Mouse (Mus musculus) yolk sac, embryonic 10.5 days (tissue): ENCODE data around the gene Olfr735.

Experiments used
- DNase-seq: peaks from one replicate; pipeline ENCODE4 v3.0.0-alpha.2; 2017; ENCODE audit warnings: low spot score

Gene Olfr735

DNA sequence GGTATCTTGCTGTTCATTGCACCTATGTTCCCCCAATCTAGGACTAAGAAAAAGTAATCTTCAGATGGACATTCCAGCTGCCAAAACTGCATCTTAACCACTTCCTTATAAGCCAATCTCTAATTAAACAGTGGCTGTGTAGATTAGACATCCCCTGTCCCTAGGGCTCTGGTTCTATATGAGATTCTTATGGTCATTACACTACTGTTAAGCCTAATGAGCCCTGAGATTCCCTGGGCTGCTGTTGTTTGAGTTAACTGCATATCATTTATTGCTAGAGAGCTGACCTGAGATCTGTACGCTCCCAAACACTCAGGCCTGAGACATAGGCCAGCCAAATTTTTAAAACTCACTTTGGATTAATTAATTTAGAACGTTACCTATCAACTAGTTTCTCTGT, at the start of gene Olfr735:
Olfr735 (minus strand) TSS at position 77 of the 400 bp plus-strand sequence.
- DNase-seq, result no peak

DNA sequence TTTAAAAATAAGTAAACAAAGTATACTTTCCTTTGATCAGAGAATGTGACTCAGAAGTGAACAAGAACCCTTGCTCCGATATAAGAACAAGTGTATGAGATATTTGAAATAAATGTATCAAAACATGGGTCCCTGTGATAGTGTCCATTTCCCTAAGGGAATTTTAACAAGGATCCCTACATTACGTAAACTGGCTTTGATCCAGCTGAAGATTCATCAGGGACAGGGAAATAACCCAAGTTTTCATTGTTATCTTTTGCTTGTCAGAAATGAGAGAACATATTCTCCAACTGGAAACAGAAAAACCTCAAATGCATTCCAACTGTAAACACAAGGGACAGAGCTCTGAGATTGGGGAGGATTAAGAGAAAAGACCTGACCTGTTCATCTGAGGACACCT, 32.2 kb upstream of the Olfr735 start, which contains the start of gene Olfr736:
Olfr736 (plus strand) TSS at position 301 of the 400 bp plus-strand sequence.
- DNase-seq, result no peak

DNA sequence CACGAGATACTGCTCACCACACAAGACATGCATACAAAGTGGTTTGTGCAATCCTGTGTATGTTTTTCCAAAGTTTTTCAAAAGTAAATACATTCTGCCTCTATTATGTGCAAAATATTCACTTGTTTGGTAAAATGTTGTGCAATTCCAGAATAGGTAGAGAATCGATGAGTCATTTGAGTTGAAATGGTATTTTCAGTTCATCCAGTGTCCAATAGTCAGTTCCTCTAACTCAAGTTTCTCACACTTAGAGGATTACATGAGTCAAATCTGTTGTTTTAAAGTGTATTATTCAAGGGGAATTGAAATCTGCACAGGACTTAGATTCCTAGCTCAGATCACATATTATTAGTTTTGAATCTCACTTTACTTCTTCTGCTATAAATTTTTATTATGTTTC, 14.9 kb upstream of the Olfr735 start:
- no peak for DNase-seq

DNA sequence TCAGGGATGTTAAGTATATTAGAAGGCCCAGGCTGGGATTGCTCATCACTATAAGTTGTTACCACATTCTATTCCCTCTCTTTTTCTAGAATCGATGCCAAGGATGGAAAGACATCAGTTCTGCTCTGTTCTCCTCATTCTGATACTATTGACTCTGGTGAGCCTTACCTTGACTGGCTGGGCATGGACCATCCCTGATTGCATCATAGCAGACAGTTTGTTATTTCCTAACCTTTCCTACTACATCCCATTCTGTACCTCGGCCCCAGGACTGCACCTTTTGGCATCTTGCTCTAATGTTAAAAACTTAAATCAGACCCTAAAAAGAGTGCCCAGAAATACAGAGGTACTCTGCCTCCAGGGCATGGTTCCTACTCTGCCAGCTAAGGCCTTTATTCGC, 11.8 kb upstream of the Olfr735 start:
- no peak for DNase-seq

DNA sequence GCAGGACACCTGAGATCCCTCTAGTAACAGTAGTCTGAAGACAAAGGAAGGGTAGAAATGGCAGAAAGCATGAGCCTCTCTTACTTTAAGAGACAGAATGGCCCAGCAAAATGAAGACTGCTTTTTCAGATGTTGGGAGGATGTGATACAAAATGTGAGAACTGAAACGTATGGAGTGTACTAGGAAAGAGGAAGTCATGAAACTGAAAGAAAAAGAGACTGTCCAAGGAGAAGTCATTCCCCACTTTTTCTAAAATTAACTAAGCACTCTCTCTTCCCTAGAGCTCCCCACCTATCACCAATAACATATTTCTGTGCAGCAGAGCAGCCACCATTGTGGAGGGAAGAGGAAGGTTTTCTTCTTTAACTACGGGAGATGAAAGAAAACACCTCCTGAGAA, 8.9 kb upstream of the Olfr735 start, which contains the start of gene Tlr11:
Tlr11 (plus strand) TSS at position 322 of the 400 bp plus-strand sequence.
- DNase-seq, result no peak

DNA sequence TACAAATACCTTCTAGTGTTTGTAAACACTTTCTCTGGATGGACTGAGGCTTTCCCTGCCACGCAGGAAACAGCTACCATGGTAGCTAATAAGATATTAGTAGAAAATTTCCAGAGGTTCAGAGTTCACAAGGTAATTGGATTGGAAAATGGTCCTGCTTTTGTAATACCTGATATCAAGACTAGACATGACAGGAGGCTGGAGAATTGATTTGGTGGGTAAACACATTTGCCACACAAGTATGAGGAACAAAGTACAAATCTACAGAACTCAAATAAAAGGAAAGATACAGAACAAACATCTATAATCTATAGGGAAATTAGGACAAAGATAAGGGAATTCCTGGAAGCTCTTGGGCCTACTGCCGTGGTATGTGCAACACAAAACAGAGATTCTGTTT, 8.1 kb upstream of the Olfr735 start:
- DNase-seq, result no peak

DNA sequence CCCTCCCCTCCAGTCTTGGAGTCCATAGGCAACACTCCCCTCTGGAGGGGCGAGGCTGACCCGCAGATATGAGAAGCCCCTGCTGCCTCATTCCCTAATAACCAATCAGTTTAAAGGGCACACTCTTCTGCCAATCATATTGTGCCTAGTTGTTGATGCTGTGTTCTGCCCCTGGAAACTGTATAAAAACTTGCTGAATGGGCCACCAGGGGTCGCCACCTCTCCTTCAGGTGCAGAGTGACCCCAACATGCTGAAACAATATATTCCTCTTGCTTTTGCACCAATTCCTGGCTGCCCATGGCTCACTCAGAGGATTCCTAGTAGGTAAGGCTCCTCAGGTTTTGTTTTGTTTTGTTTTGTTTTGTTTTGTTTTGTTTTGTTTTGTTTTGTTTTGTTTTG, 3.8 kb upstream of the Olfr735 start:
- no peak for DNase-seq

DNA sequence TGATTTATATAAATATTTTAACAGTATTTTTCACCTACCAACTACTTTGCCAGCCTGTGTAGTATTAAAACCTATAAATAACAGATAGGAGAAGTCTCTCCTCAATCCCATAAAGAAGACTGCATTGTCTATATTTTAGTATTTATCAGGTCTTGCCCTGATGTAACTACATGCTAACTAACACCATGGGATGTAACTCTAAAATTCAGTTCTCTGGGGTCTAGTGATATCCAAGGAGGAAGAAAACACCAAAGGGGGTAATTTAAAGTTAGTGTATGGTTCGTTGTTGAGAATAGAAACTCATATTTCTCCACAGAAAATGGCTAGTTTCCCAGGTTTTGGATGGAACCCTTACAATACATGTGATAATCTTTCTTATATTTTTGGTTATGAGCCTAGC, 22.0 kb downstream of the Olfr735 start, which contains the start of gene Olfr734:
Olfr734 (minus strand) TSS at position 101 of the 400 bp plus-strand sequence.
- DNase-seq, result no peak

DNA sequence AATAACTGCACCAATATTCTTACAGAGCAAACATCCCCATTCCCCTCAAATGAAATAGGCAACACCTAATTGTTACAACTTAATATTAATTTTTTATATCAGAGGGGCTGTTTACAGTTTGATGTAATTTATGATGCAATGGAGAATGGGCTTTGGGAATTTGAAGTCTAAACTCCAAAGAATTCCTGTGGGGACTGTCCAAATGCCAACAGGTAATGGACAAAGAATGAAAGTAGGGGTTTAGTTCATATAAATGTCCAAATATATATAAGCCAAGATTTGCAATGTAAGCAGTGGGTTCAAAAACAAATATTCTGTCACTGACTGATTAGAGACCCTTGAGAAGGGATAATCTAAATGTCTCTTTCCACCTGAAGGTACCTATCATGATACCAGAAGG, 47.2 kb downstream of the Olfr735 start, which contains the start of gene Olfr733:
Olfr733 (minus strand) TSS at position 101 of the 400 bp plus-strand sequence.
- DNase-seq, result no peak
